Mouse (Mus musculus): ENCODE measurements around the gene 4930507D05Rik. TPM values are rescaled to one million over a fixed set of nuclear protein-coding genes. Genes with fewer than 3 reads are reported as not detected.

4930507D05Rik gene
- total RNA-seq (2014; rRNA removed): 1.7 and 2.7 TPM in 2 replicates
- polyA plus RNA-seq (2015; fragmentation: Nextera tagmentation; extraction: Ambion mirVana): 1.2 and 1.5 TPM in 2 replicates

- ATAC-seq (ENCODE audit: low FRiP score) (peak; percentile 95), DNase-seq (ENCODE audit: low spot score) (peak; percentile 95)
- WGBS: under 1% methylated on average over 73 of the region's 73 CpGs
- H3K4me2 ChIP-seq (ENCODE audit: low read depth, low read length, poor library complexity, severe bottlenecking): peak within 1 kb of the TSS; percentile 66
- H3K27me3 ChIP-seq (ENCODE audit: insufficient read depth, low read length): no peaks in the 10 kb centered on the region
- peaks cover 25% of the 10 kb centered on the region for H3K36me3 ChIP-seq (ENCODE audit: insufficient read depth, low read length)
- peak within 1 kb of the TSS; percentile 93 for H3K27ac ChIP-seq (ENCODE audit: low read depth, low read length)
- no peaks in the 10 kb centered on the region for H3K9me3 ChIP-seq (ENCODE audit: low read length)
- TF ChIP-seq CTCF (IDR thresholded peaks at IDR 0.05): no peak
- peak within 1 kb of the TSS; percentile 98 for H3K9ac ChIP-seq (replicated peaks; ENCODE audit: low read length, poor library complexity, severe bottlenecking)
- H3K4me1 ChIP-seq (ENCODE audit: insufficient read depth, low read length): peaks cover 8% of the 10 kb centered on the region; the same call in 1 of the 2 replicates
- H3K4me3 ChIP-seq (ENCODE audit: low read depth, low read length): peak within 1 kb of the TSS; percentile 94
Measured at GRCm38 (mm10) chr10:62449364-62450279, at the start of gene 4930507D05Rik, which contains the start of gene Supv3l1. 4930507D05Rik (plus strand) TSS chr10:62449489. Supv3l1 (minus strand) TSS chr10:62449738.

GRCm38 (mm10) chr10:62401641-62402111 is 47.6 kb upstream of the 4930507D05Rik start:
- 78% methylated on average over 19 of the region's 19 CpGs for WGBS
- Histone ChIP-seq H3K4me1 (ENCODE audit: insufficient read depth, low read length) (no peaks in the 10 kb centered on the region; the same call in 1 of the 2 replicates), H3K4me3 (ENCODE audit: low read depth, low read length) (no peak overlapping the region), H3K27me3 (ENCODE audit: insufficient read depth, low read length) (no peaks in the 10 kb centered on the region; the same call in 1 of the 2 replicates), H3K27ac (ENCODE audit: low read depth, low read length) (no peak overlapping the region), H3K4me2 (ENCODE audit: low read depth, low read length, poor library complexity, severe bottlenecking) (no peak overlapping the region), H3K9me3 (ENCODE audit: low read length) (no peaks in the 10 kb centered on the region), H3K9ac (replicated peaks; ENCODE audit: low read length, poor library complexity, severe bottlenecking) (no peak overlapping the region), H3K36me3 (ENCODE audit: insufficient read depth, low read length) (no peaks in the 10 kb centered on the region)
- peak; percentile 24 for DNase-seq (ENCODE audit: low spot score)
- ATAC-seq (ENCODE audit: low FRiP score): 0 out of 2 replicates have a peak, but pooled peaks have one; percentile 38
- TF ChIP-seq CTCF (IDR thresholded peaks at IDR 0.05): no peak

GRCm38 (mm10) chr10:62404901-62405300 is 44.4 kb upstream of the 4930507D05Rik start:
- Histone ChIP-seq H3K9me3 (ENCODE audit: low read length) (no peaks in the 10 kb centered on the region), H3K4me2 (ENCODE audit: low read depth, low read length, poor library complexity, severe bottlenecking) (peak overlapping the region; percentile 29; the same call in 1 of the 2 replicates), H3K4me3 (ENCODE audit: low read depth, low read length) (0 out of 2 replicates have a peak overlapping the region, but pooled peaks have one; percentile 9), H3K27ac (ENCODE audit: low read depth, low read length) (no peak overlapping the region), H3K27me3 (ENCODE audit: insufficient read depth, low read length) (no peaks in the 10 kb centered on the region; the same call in 1 of the 2 replicates), H3K4me1 (ENCODE audit: insufficient read depth, low read length) (no peaks in the 10 kb centered on the region; the same call in 1 of the 2 replicates), H3K9ac (replicated peaks; ENCODE audit: low read length, poor library complexity, severe bottlenecking) (no peak overlapping the region), H3K36me3 (ENCODE audit: insufficient read depth, low read length) (no peaks in the 10 kb centered on the region)
- TF ChIP-seq CTCF (IDR thresholded peaks at IDR 0.05): no peak
- DNase-seq (ENCODE audit: low spot score) (no peak), ATAC-seq (ENCODE audit: low FRiP score) (no peak)
- WGBS: 39% methylated on average over 14 of the region's 14 CpGs

- DNase-seq (ENCODE audit: low spot score) (peak; percentile 82), ATAC-seq (ENCODE audit: low FRiP score) (peak; percentile 56; the same call in 1 of the 2 replicates)
- TF ChIP-seq CTCF (IDR thresholded peaks at IDR 0.05): peak; percentile 94
- Histone ChIP-seq H3K36me3 (ENCODE audit: insufficient read depth, low read length) (no peaks in the 10 kb centered on the region), H3K4me3 (ENCODE audit: low read depth, low read length) (no peak overlapping the region), H3K4me2 (ENCODE audit: low read depth, low read length, poor library complexity, severe bottlenecking) (no peak overlapping the region), H3K27me3 (ENCODE audit: insufficient read depth, low read length) (no peaks in the 10 kb centered on the region; the same call in 1 of the 2 replicates), H3K4me1 (ENCODE audit: insufficient read depth, low read length) (no peaks in the 10 kb centered on the region), H3K9me3 (ENCODE audit: low read length) (no peaks in the 10 kb centered on the region), H3K27ac (ENCODE audit: low read depth, low read length) (no peak overlapping the region), H3K9ac (replicated peaks; ENCODE audit: low read length, poor library complexity, severe bottlenecking) (0 out of 2 replicates have a peak overlapping the region, but pooled peaks have one; percentile 14)
- 7% methylated on average over 5 of the region's 5 CpGs for WGBS
Measured at GRCm38 (mm10) chr10:62410943-62411342, 38.3 kb upstream of the 4930507D05Rik start.

DNA sequence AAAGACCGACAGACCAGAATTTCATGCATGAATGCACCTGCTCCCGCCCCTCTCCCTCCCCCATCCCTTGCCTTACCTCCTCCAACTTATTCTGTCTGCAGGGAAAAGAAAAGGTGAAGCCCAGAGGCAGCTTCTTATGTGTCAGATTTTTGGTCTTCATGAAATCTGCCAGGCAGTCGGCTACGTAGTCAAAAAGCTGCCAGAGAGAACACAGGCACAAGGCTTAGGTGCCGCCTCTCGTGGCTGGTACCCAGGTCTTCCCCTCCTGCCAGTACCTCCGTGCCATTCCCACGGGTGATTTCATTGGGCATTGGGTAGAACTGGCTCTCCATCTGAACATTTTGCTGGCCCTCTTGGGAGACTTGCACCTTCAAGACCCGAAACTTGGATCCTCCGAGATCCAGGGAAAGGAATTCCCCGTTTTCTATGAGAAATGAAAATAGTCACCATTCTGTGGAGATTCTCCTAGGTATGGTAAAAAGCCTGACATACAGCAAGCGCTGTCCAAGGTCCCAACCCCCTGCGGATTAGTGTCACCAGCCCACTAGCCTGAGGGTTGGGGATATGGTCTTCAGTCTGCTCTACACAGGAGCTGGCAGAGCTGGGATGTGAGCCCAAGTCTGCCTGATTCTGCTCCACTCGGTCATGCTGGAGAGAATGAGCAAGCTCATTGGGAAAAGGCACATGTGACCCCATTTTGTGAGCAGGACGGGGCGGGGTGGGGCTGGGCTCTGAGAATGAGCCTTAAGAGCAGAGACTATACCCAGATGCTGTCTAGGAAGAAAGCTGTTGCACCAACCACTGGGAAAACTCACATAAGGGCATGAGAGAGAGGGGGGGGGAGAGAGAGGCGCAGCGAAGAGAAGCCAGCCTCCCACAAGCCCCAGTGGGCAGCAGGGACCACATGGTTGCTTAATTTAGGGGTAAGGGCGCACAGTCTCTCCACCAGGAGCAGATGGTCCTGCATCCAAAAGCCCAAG is 37.6 kb upstream of the 4930507D05Rik start:
- DNase-seq (ENCODE audit: low spot score) (no peak), ATAC-seq (ENCODE audit: low FRiP score) (no peak)
- no peaks in the 10 kb centered on the region for H3K9me3 ChIP-seq (ENCODE audit: low read length)
- no peaks in the 10 kb centered on the region for H3K27me3 ChIP-seq (ENCODE audit: insufficient read depth, low read length)
- H3K27ac ChIP-seq (ENCODE audit: low read depth, low read length): no peak overlapping the region
- H3K4me2 ChIP-seq (ENCODE audit: low read depth, low read length, poor library complexity, severe bottlenecking): no peak overlapping the region
- no peak for TF ChIP-seq CTCF (IDR thresholded peaks at IDR 0.05)
- WGBS: 66% methylated on average over 19 of the region's 19 CpGs
- 0 out of 2 replicates have a peak overlapping the region, but pooled peaks have one; percentile 14 for H3K9ac ChIP-seq (replicated peaks; ENCODE audit: low read length, poor library complexity, severe bottlenecking)
- H3K4me3 ChIP-seq (ENCODE audit: low read depth, low read length): no peak overlapping the region
- H3K4me1 ChIP-seq (ENCODE audit: insufficient read depth, low read length): no peaks in the 10 kb centered on the region
- no peaks in the 10 kb centered on the region for H3K36me3 ChIP-seq (ENCODE audit: insufficient read depth, low read length)
